Mouse (Mus musculus): ENCODE measurements around the gene Notch2. TPM values are rescaled to one million over a fixed set of nuclear protein-coding genes. Genes with fewer than 3 reads are reported as not detected.

Notch2 gene
- polyA plus RNA-seq, 1 experiment from 2014 or later, result 6.2 TPM

GRCm38 (mm10) chr3:97972200-97972599, 41.1 kb upstream of the Notch2 start:
- ATAC-seq, result no peak

GRCm38 (mm10) chr3:97972707-97973106, 40.6 kb upstream of the Notch2 start:
- Histone ChIP-seq H3K4me1 (ENCODE audit: insufficient read depth) (peaks cover 16% of the 10 kb centered on the region), H3K9me3 (ENCODE audit: low read length) (no peaks in the 10 kb centered on the region), H3K4me2 (ENCODE audit: low read depth, low read length) (no peak overlapping the region), H3K9ac (replicated peaks) (no peak overlapping the region), H3K36me3 (replicated peaks; ENCODE audit: insufficient read depth, low read length) (no peaks in the 10 kb centered on the region), H3K27me3 (ENCODE audit: insufficient read depth, low read length) (no peaks in the 10 kb centered on the region), H3K4me3 (ENCODE audit: low read depth, low read length) (no peak overlapping the region), H3K27ac (ENCODE audit: low read depth) (no peak overlapping the region)
- no peak for TF ChIP-seq EP300 (IDR thresholded peaks at IDR 0.05; ENCODE audit: low read depth)
- TF ChIP-seq CTCF (IDR thresholded peaks at IDR 0.05; ENCODE audit: low read depth), result no peak
- DNase-seq (no peak), ATAC-seq (no peak)
- WGBS (ENCODE audit: insufficient replicate concordance), result 52% methylated on average over 4 of the region's 4 CpGs

More at GRCm38 (mm10) chr3:97972200-97972599, 41.1 kb upstream of the Notch2 start:
- Histone ChIP-seq H3K4me3 (ENCODE audit: low read depth, low read length) (no peak overlapping the region), H3K4me1 (ENCODE audit: insufficient read depth) (peaks cover 16% of the 10 kb centered on the region), H3K4me2 (ENCODE audit: low read depth, low read length) (no peak overlapping the region), H3K36me3 (replicated peaks; ENCODE audit: insufficient read depth, low read length) (no peaks in the 10 kb centered on the region), H3K9me3 (ENCODE audit: low read length) (no peaks in the 10 kb centered on the region), H3K27ac (ENCODE audit: low read depth) (no peak overlapping the region), H3K9ac (replicated peaks) (no peak overlapping the region), H3K27me3 (ENCODE audit: insufficient read depth, low read length) (no peaks in the 10 kb centered on the region)
- DNase-seq, result no peak
- WGBS (ENCODE audit: insufficient replicate concordance), result 49% methylated on average over 5 of the region's 5 CpGs
- no peak for TF ChIP-seq CTCF (IDR thresholded peaks at IDR 0.05; ENCODE audit: low read depth)
- TF ChIP-seq EP300 (IDR thresholded peaks at IDR 0.05; ENCODE audit: low read depth), result no peak

GRCm38 (mm10) chr3:97973306-97973705, 40.0 kb upstream of the Notch2 start:
- peaks cover 13% of the 10 kb centered on the region for H3K4me1 ChIP-seq (ENCODE audit: insufficient read depth)
- no peak for TF ChIP-seq CTCF (IDR thresholded peaks at IDR 0.05; ENCODE audit: low read depth)
- TF ChIP-seq EP300 (IDR thresholded peaks at IDR 0.05; ENCODE audit: low read depth), result no peak
- H3K9ac ChIP-seq (replicated peaks), result no peak overlapping the region
- DNase-seq (no peak), ATAC-seq (no peak)
- no peak overlapping the region for H3K27ac ChIP-seq (ENCODE audit: low read depth)
- 43% methylated on average over 2 of the region's 2 CpGs for WGBS (ENCODE audit: insufficient replicate concordance)
- H3K4me2 ChIP-seq (ENCODE audit: low read depth, low read length), result no peak overlapping the region
- no peak overlapping the region for H3K4me3 ChIP-seq (ENCODE audit: low read depth, low read length)
- no peaks in the 10 kb centered on the region for H3K9me3 ChIP-seq (ENCODE audit: low read length)
- no peaks in the 10 kb centered on the region for H3K36me3 ChIP-seq (replicated peaks; ENCODE audit: insufficient read depth, low read length)
- H3K27me3 ChIP-seq (ENCODE audit: insufficient read depth, low read length), result no peaks in the 10 kb centered on the region

- no peaks in the 10 kb centered on the region for H3K9me3 ChIP-seq (ENCODE audit: low read length)
- H3K4me1 ChIP-seq (ENCODE audit: insufficient read depth), result peaks cover 15% of the 10 kb centered on the region
- no peaks in the 10 kb centered on the region for H3K36me3 ChIP-seq (replicated peaks; ENCODE audit: insufficient read depth, low read length)
- no peak overlapping the region for H3K27ac ChIP-seq (ENCODE audit: low read depth)
- ATAC-seq (no peak), DNase-seq (no peak)
- TF ChIP-seq CTCF (IDR thresholded peaks at IDR 0.05; ENCODE audit: low read depth), result no peak
- TF ChIP-seq EP300 (IDR thresholded peaks at IDR 0.05; ENCODE audit: low read depth), result no peak
- no peak overlapping the region for H3K4me2 ChIP-seq (ENCODE audit: low read depth, low read length)
- H3K4me3 ChIP-seq (ENCODE audit: low read depth, low read length), result no peak overlapping the region
- H3K27me3 ChIP-seq (ENCODE audit: insufficient read depth, low read length), result no peaks in the 10 kb centered on the region
- H3K9ac ChIP-seq (replicated peaks), result no peak overlapping the region
- 71% methylated on average over 6 of the region's 6 CpGs for WGBS (ENCODE audit: insufficient replicate concordance)
These were observed 39.0 kb upstream of the Notch2 start for GRCm38 (mm10) chr3:97974197-97974770.

- Histone ChIP-seq H3K4me1 (ENCODE audit: insufficient read depth) (peaks cover 12% of the 10 kb centered on the region), H3K27me3 (ENCODE audit: insufficient read depth, low read length) (no peaks in the 10 kb centered on the region), H3K27ac (ENCODE audit: low read depth) (no peak overlapping the region), H3K4me2 (ENCODE audit: low read depth, low read length) (no peak overlapping the region), H3K36me3 (replicated peaks; ENCODE audit: insufficient read depth, low read length) (no peaks in the 10 kb centered on the region), H3K9ac (replicated peaks) (no peak overlapping the region), H3K9me3 (ENCODE audit: low read length) (no peaks in the 10 kb centered on the region), H3K4me3 (ENCODE audit: low read depth, low read length) (no peak overlapping the region)
- ATAC-seq (no peak), DNase-seq (no peak)
- WGBS (ENCODE audit: insufficient replicate concordance), result 58% methylated on average over 6 of the region's 6 CpGs
- TF ChIP-seq EP300 (IDR thresholded peaks at IDR 0.05; ENCODE audit: low read depth) (no peak), CTCF (IDR thresholded peaks at IDR 0.05; ENCODE audit: low read depth) (no peak)
These were observed 36.6 kb upstream of the Notch2 start for GRCm38 (mm10) chr3:97976706-97977105.

GRCm38 (mm10) chr3:97978710-97979109, 34.6 kb upstream of the Notch2 start:
- Histone ChIP-seq H3K4me1 (ENCODE audit: insufficient read depth) (peaks cover 8% of the 10 kb centered on the region), H3K27ac (ENCODE audit: low read depth) (no peak overlapping the region), H3K27me3 (ENCODE audit: insufficient read depth, low read length) (no peaks in the 10 kb centered on the region), H3K9ac (replicated peaks) (no peak overlapping the region), H3K4me3 (ENCODE audit: low read depth, low read length) (no peak overlapping the region), H3K4me2 (ENCODE audit: low read depth, low read length) (no peak overlapping the region), H3K36me3 (replicated peaks; ENCODE audit: insufficient read depth, low read length) (no peaks in the 10 kb centered on the region), H3K9me3 (ENCODE audit: low read length) (no peaks in the 10 kb centered on the region)
- no peak for TF ChIP-seq EP300 (IDR thresholded peaks at IDR 0.05; ENCODE audit: low read depth)
- 57% methylated on average over 2 of the region's 2 CpGs for WGBS (ENCODE audit: insufficient replicate concordance)
- ATAC-seq (no peak), DNase-seq (no peak)
